Mouse (Mus musculus) liver, adult 2 months (tissue): ENCODE results near the gene Mad2l1.

ENCODE experiments used
- CTCF ChIP-seq: fragments of 200-500 bp; IDR thresholded peaks from 2 replicates; pipeline ENCODE4 v1.5.1; 2011; ENCODE audit warnings: low read depth, low read length, control low read depth
- POLR2A ChIP-seq: fragments of 200-500 bp; IDR thresholded peaks from 2 replicates; pipeline ENCODE4 v1.6.1; 2011; ENCODE audit warnings: low read length, control low read depth; ENCODE audit not compliant: insufficient read depth; ENCODE audit errors: extremely low read depth

DNA sequence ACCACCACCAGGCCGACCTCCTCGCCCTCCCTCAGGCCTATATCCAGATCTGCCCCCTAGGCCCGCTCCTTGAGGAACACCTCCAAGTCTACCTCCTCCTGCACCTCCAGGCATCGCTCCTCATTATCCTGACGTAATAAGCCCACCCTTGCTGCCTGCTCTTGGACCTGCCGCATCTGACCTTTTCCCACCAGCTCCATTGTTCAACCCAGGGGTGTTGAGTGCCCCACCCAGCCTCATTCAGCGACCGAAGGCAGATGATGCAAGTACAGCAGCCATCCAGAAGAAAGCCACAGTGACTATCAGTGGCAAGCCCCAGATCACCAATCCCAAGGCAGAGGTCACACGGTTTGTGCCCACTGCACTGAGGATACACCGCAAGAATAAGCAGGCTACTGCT, 6.8 kb upstream of the Mad2l1 start:
- TF ChIP-seq POLR2A (no peak), CTCF (no peak)
